Mouse (Mus musculus): ENCODE results near the gene Hoxc5. TPM values are rescaled to one million over a fixed set of nuclear protein-coding genes. Genes with fewer than 3 reads are reported as not detected.

Gene Hoxc5
- polyA plus RNA-seq, 1 experiment, result 1.6 TPM

GRCm38 (mm10) chr15:103021544-103021943 lies 54.3 kb downstream of the Hoxc5 start:
- TF ChIP-seq MAX (IDR thresholded peaks at IDR 0.05), result no peak
- TF ChIP-seq MYOD1 (IDR thresholded peaks at IDR 0.05; ENCODE audit: control insufficient read depth, insufficient read length, low read depth), result no peak
- TF ChIP-seq MYOG (IDR thresholded peaks at IDR 0.05; ENCODE audit: control insufficient read depth, extremely low read depth, insufficient read length), result no peak
- no peak for TF ChIP-seq USF1 (IDR thresholded peaks at IDR 0.05; ENCODE audit: low read depth)
- no peak for TF ChIP-seq CTCF (IDR thresholded peaks at IDR 0.05; ENCODE audit: control insufficient read depth, insufficient read depth, insufficient read length)
- no peak for TF ChIP-seq CEBPB (IDR thresholded peaks at IDR 0.05; ENCODE audit: low read depth)
- no peak for TF ChIP-seq FOSL1 (IDR thresholded peaks at IDR 0.05; ENCODE audit: insufficient read depth, low read length, poor library complexity, severe bottlenecking)
- no peaks in the 10 kb centered on the region for H3K36me3 ChIP-seq (ENCODE audit: control insufficient read depth, insufficient read depth)
- H3K4me3 ChIP-seq (ENCODE audit: insufficient read depth, poor library complexity, severe bottlenecking), result no peak overlapping the region
- no peaks in the 10 kb centered on the region for H3K79me2 ChIP-seq (ENCODE audit: control insufficient read depth, insufficient read depth)
- H3K79me3 ChIP-seq (ENCODE audit: low read depth), result no peaks in the 10 kb centered on the region
- H3ac ChIP-seq (ENCODE audit: control insufficient read depth, insufficient read length, low read depth), result no peak overlapping the region
- H3K27me3 ChIP-seq (ENCODE audit: control insufficient read depth, insufficient read depth, insufficient read length), result no peaks in the 10 kb centered on the region

GRCm38 (mm10) chr15:103024131-103024530 lies 56.9 kb downstream of the Hoxc5 start:
- TF ChIP-seq MYOD1 (IDR thresholded peaks at IDR 0.05; ENCODE audit: control insufficient read depth, insufficient read length, low read depth) (no peak), MAX (IDR thresholded peaks at IDR 0.05) (no peak), FOSL1 (IDR thresholded peaks at IDR 0.05; ENCODE audit: insufficient read depth, low read length, poor library complexity, severe bottlenecking) (no peak), CEBPB (IDR thresholded peaks at IDR 0.05; ENCODE audit: low read depth) (no peak), USF1 (IDR thresholded peaks at IDR 0.05; ENCODE audit: low read depth) (no peak), MYOG (IDR thresholded peaks at IDR 0.05; ENCODE audit: control insufficient read depth, extremely low read depth, insufficient read length) (no peak), CTCF (IDR thresholded peaks at IDR 0.05; ENCODE audit: control insufficient read depth, insufficient read depth, insufficient read length) (no peak)
- H3K79me3 ChIP-seq (ENCODE audit: low read depth), result no peaks in the 10 kb centered on the region
- H3K27me3 ChIP-seq (ENCODE audit: control insufficient read depth, insufficient read depth, insufficient read length), result no peaks in the 10 kb centered on the region
- no peak overlapping the region for H3ac ChIP-seq (ENCODE audit: control insufficient read depth, insufficient read length, low read depth)
- H3K36me3 ChIP-seq (ENCODE audit: control insufficient read depth, insufficient read depth), result no peaks in the 10 kb centered on the region
- H3K4me3 ChIP-seq (ENCODE audit: insufficient read depth, poor library complexity, severe bottlenecking), result no peak overlapping the region
- peaks cover 4% of the 10 kb centered on the region for H3K79me2 ChIP-seq (ENCODE audit: control insufficient read depth, insufficient read depth)

- Histone ChIP-seq H3K79me3 (ENCODE audit: low read depth) (no peaks in the 10 kb centered on the region), H3K79me2 (ENCODE audit: control insufficient read depth, insufficient read depth) (peaks cover 4% of the 10 kb centered on the region), H3K36me3 (ENCODE audit: control insufficient read depth, insufficient read depth) (no peaks in the 10 kb centered on the region), H3K4me3 (ENCODE audit: insufficient read depth, poor library complexity, severe bottlenecking) (peak overlapping the region; percentile 21), H3K27me3 (ENCODE audit: control insufficient read depth, insufficient read depth, insufficient read length) (no peaks in the 10 kb centered on the region), H3ac (ENCODE audit: control insufficient read depth, insufficient read length, low read depth) (peak overlapping the region; percentile 58)
- TF ChIP-seq MYOD1 (IDR thresholded peaks at IDR 0.05; ENCODE audit: control insufficient read depth, insufficient read length, low read depth) (no peak), CEBPB (IDR thresholded peaks at IDR 0.05; ENCODE audit: low read depth) (no peak), MAX (IDR thresholded peaks at IDR 0.05) (no peak), MYOG (IDR thresholded peaks at IDR 0.05; ENCODE audit: control insufficient read depth, extremely low read depth, insufficient read length) (no peak), CTCF (IDR thresholded peaks at IDR 0.05; ENCODE audit: control insufficient read depth, insufficient read depth, insufficient read length) (no peak), FOSL1 (IDR thresholded peaks at IDR 0.05; ENCODE audit: insufficient read depth, low read length, poor library complexity, severe bottlenecking) (no peak), USF1 (IDR thresholded peaks at IDR 0.05; ENCODE audit: low read depth) (no peak)
Observed at GRCm38 (mm10) chr15:103027266-103028235, 60.3 kb downstream of the Hoxc5 start.

DNA sequence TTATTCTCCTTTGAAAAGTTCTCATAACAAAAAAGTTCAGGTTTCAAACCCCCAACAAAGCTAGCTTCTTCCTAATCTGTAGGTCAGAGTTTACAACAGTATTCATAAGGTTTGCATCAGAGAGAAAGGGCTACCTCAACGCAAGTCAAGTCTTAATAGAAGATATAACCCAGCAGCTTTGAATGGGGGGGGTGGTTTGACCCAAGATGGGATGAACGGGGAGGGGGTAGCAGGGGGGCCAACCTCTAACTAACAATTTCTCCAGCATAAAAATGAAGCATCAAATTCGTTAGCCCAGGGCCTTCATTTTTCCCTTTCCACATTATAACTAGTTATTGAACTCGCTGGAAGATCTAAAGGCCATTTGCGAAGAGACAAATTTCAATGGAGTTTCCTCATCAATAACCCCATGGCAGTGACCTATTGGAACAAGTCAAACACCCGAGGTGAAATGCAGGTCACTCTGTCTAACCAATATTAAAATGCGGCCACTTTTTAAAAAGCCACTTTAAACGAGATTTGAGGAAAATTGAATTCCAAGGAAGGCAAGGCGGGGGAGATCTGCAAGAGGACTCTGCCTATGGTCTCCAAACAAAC lies 61.8 kb downstream of the Hoxc5 start:
- no peaks in the 10 kb centered on the region for H3K79me3 ChIP-seq (ENCODE audit: low read depth)
- H3K79me2 ChIP-seq (ENCODE audit: control insufficient read depth, insufficient read depth), result peaks cover 4% of the 10 kb centered on the region
- H3K4me3 ChIP-seq (ENCODE audit: insufficient read depth, poor library complexity, severe bottlenecking), result no peak overlapping the region
- TF ChIP-seq FOSL1 (IDR thresholded peaks at IDR 0.05; ENCODE audit: insufficient read depth, low read length, poor library complexity, severe bottlenecking), result no peak
- H3K36me3 ChIP-seq (ENCODE audit: control insufficient read depth, insufficient read depth), result no peaks in the 10 kb centered on the region
- H3ac ChIP-seq (ENCODE audit: control insufficient read depth, insufficient read length, low read depth), result no peak overlapping the region
- H3K27me3 ChIP-seq (ENCODE audit: control insufficient read depth, insufficient read depth, insufficient read length), result no peaks in the 10 kb centered on the region

- TF ChIP-seq CEBPB (IDR thresholded peaks at IDR 0.05; ENCODE audit: low read depth) (no peak), FOSL1 (IDR thresholded peaks at IDR 0.05; ENCODE audit: insufficient read depth, low read length, poor library complexity, severe bottlenecking) (no peak), USF1 (IDR thresholded peaks at IDR 0.05; ENCODE audit: low read depth) (no peak), MYOG (IDR thresholded peaks at IDR 0.05; ENCODE audit: control insufficient read depth, extremely low read depth, insufficient read length) (no peak), CTCF (IDR thresholded peaks at IDR 0.05; ENCODE audit: control insufficient read depth, insufficient read depth, insufficient read length) (no peak), MAX (IDR thresholded peaks at IDR 0.05) (no peak), MYOD1 (IDR thresholded peaks at IDR 0.05; ENCODE audit: control insufficient read depth, insufficient read length, low read depth) (no peak)
- peaks cover 4% of the 10 kb centered on the region for H3K79me2 ChIP-seq (ENCODE audit: control insufficient read depth, insufficient read depth)
- H3K4me3 ChIP-seq (ENCODE audit: insufficient read depth, poor library complexity, severe bottlenecking), result no peak overlapping the region
- no peak overlapping the region for H3ac ChIP-seq (ENCODE audit: control insufficient read depth, insufficient read length, low read depth)
- H3K36me3 ChIP-seq (ENCODE audit: control insufficient read depth, insufficient read depth), result no peaks in the 10 kb centered on the region
- no peaks in the 10 kb centered on the region for H3K27me3 ChIP-seq (ENCODE audit: control insufficient read depth, insufficient read depth, insufficient read length)
- no peaks in the 10 kb centered on the region for H3K79me3 ChIP-seq (ENCODE audit: low read depth)
Observed at GRCm38 (mm10) chr15:103030142-103030541, 62.9 kb downstream of the Hoxc5 start.

All from C2C12 (cell line).